Mouse (Mus musculus) spleen, adult 10 weeks (tissue): ENCODE data around the gene Gm17078. TPM values are rescaled to one million over a fixed set of nuclear protein-coding genes. Genes with fewer than 3 reads are reported as not detected.

ENCODE experiments used
- polyA plus RNA-seq: library from polyadenylated mRNA; stranded (reverse); fragments of 350-450 nt; fragmentation: Illumina TruSeq; extraction: RNeasy Lipid Tissue Mini Kit (QIAGEN cat#74804); gene quantifications from one replicate; pipeline ENCODE4 v1.2.3, GENCODE M21; 2015; ENCODE audit warnings: low replicate concordance; ENCODE audit not compliant: insufficient read depth

Gm17078 gene
- not detected for polyA plus RNA-seq

DNA sequence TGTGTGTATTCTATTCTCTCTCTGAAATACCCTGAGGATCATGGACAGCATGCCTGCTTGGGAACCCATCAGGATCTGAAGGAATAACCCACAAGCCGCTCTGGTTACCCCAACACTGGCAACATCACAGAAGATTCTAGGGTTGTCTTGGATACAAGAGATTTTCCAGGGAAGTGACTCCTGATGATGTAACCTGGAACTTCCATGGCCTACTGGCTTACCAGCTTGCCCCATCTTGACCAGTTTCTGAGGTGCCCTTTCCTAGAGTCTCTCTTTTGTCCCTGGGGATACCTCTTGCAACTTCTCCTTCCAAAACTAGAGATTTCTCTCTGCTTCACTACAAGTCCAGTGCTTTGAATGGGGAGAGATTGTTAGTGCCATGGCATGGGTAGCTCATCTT is at the start of gene Gm17078:
Gene Gm17078, minus strand, starts transcription at position 101 of the 400 bp plus-strand sequence.

DNA sequence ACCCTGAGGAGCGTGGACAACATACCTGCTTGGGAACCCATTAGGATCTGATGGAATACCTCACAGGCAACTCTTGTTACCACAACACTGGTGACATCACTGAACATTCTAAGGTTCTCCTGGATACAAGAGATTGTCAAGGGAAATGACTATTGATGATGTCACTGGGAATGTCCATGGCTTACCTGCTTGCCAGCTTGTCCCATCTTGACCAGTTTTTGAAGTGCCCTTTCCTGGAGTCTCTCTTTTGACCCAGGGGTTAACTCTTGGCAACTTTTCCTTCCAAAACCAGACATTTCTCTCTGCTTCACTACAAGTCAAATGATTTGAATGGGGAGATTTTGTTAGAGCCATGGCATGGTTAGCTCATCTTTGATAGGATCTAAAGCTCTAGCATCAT is 24.5 kb upstream of the Gm17078 start, which contains the start of gene Gm4181:
Gene Gm4181, minus strand, starts transcription at position 101 of the 400 bp plus-strand sequence.

DNA sequence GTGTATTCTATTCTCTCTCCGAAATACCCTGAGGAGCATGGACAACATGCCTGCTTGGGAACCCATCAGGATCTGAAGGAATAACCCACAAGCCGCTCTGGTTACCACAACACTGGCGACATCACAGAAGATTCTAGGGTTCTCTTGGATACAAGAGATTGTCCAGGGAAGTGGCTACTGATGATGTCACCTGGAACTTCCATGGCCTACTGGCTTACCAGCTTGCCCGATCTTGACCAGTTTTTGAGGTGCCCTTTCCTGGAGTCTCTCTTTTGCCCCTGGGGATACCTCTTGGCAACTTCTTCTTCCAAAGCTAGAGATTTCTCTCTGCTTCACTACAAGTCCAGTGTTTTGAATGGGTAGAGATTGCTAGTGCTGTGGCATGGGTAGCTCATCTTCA is 19.1 kb downstream of the Gm17078 start, which contains the start of gene Gm17174:
Gene Gm17174, minus strand, starts transcription at position 101 of the 400 bp plus-strand sequence.

DNA sequence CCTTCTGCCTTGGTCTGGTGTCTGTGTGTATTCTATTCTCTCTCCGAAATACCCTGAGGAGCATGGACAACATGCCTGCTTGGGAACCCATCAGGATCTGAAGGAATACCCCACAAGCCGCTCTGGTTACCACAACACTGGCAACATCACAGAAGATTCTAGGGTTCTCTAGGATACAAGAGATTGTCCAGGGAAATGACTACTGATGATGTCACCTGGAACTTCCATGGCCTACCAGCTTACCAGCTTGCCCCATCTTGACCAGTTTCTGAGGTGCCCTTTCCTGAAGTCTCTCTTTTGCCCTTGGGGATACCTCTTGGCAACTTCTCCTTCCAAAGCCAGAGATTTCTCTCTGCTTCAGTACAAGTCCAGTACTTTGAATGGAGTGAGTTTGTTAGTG is 37.1 kb downstream of the Gm17078 start, which contains the start of gene Gm17175:
Gene Gm17175, minus strand, starts transcription at position 101 of the 400 bp plus-strand sequence.

Other genes with a start within 250 kb of the Gm17078 start
- not detected for gene Gm7247, start 249.6 kb downstream of the Gm17078 start, polyA plus RNA-seq
- not detected for gene Vmn2r88, start 200.5 kb downstream of the Gm17078 start, polyA plus RNA-seq
- gene Vmn2r89, start 159.5 kb downstream of the Gm17078 start, polyA plus RNA-seq = not detected
- gene Gm5622, start 58.5 kb downstream of the Gm17078 start, polyA plus RNA-seq = not detected
- gene Gm17175, start 37.2 kb downstream of the Gm17078 start, polyA plus RNA-seq = not detected
- not detected for gene Gm17174, start 19.2 kb downstream of the Gm17078 start, polyA plus RNA-seq
- gene Gm4181, start 24.4 kb upstream of the Gm17078 start, polyA plus RNA-seq = not detected
- gene Gm17079, start 84.2 kb upstream of the Gm17078 start, polyA plus RNA-seq = not detected
- not detected for gene Gm5800, start 105.9 kb upstream of the Gm17078 start, polyA plus RNA-seq
- gene Ang4, start 162.3 kb upstream of the Gm17078 start, polyA plus RNA-seq = not detected
- gene AY358078, start 188.7 kb upstream of the Gm17078 start, polyA plus RNA-seq = not detected
- gene Ear6, start 242.4 kb upstream of the Gm17078 start, polyA plus RNA-seq = not detected